Mouse (Mus musculus): ENCODE measurements around the gene Fignl1.

DNA sequence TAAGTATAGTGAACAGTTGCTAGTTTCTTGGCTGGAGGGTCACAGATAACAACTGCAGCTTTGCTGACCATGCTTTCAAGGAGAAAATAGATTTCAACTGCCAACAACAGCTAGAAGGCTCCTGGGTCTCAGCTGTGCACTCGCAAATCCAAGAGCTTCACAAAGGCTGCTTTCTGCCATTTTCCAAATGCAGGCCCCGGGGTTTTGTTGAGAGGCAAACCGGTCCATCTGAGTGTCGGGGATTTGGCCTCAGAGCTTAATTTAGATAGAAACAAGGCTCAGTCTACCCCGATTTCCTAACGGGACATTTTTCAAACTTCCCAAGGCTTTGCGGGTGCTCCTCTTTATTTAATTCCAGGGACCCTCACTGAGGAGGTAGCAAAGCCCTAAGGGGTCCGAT is 27.5 kb upstream of the Fignl1 start:
- TF ChIP-seq CTCF (IDR thresholded peaks at IDR 0.05; ENCODE audit: low read depth, low read length): no peak
- no peak for TF ChIP-seq POLR2AphosphoS5 (IDR thresholded peaks at IDR 0.05; ENCODE audit: insufficient replicate concordance, low read depth, low read length)
- no peak for TF ChIP-seq GATA2 (IDR thresholded peaks at IDR 0.05; ENCODE audit: borderline replicate concordance, low read depth, low read length)
